Mouse (Mus musculus): ENCODE data around the gene Ephb2.

Ephb2 gene

DNA sequence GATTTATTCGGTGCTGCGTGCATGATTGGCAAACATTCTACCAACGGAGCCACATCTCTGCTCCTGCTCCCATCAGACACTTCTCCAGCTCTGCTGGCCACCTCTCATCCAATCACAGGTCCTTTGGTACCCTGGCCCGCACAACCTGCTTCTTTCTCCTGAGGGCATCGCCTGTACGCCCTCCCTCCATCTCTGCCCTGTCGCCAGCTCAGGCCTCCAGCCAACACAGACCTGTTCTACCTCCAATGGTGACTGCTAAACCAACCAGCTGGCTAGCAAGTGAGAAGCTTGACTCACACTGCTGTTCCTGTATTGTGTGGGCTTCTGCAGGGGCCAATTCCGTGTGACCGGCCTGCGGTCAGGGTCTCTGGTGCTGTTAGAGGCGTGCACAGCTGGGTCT lies 134.6 kb downstream of the Ephb2 start:
- DNase-seq (ENCODE audit: low spot score) = no peak

DNA sequence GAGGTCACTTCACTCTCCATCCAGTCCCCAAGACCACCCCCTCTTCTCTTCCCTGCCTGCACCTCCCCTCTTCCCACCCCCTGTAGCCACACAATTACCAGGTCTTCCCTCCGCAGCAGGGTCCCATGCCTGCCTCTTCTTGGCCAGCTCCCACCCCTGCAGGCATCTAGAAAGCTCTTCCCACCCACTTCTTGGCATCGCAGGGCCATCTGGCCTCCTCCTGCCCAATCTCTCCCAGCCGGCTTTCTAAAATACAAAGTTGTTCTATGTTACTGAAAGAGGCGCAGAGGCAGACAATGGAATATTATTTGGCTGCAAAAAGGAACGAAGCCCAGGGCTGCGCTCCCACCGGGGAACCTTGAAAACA lies 136.7 kb downstream of the Ephb2 start:
- no peak for DNase-seq (ENCODE audit: low spot score)

DNA sequence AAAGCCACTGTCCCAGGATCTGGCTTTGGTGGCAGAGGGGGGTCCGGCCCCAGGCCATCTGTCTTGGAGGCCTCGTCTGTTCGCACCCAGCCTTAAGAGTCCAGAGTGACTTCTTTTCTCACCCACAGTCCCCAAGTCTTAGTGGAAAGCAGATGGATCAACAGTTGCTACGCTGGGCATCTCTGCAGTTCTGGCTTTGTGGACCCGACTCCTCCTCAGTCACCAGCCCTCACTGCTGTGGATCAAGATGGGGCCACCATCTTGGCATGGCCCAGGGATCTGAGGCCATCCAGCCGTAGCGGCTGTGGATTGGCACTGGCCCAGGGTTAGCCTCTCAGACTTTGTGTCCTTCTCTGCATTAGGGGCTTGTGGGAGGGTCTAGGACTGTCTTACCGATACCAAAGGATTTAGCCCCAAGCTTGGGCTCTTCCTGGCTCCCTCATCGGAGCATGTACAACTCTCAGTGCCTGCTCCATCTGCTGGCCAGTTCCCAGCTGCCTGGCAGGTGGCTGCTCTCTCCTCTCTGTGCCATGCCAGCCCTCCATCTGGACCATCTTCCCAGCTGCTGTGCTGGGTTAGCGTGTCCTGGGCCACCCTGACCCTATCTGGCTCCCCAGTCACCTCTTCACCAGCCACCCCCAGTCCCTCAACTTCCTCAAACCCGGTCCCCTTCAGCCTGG lies 137.2 kb downstream of the Ephb2 start:
- no peak for DNase-seq (ENCODE audit: low spot score)

DNA sequence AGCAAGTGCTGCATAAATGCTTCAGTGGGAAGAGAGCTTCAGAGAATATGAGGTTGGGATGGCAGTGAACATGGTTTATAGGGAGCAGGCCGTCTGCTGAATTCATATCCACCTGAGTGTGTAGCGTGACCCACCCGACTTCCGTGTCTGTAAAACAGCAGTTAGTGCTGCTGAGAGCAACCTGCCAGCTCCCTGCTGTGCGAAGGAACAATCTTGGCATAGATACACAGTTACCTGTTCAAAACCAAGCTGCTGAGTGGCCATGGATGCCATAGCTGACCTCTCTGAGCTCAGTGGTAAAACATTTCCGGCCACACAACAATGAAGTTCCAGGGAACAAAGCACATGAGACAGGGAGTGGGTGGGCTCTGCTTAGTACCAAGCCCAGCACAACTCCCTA lies 138.5 kb downstream of the Ephb2 start:
- DNase-seq (ENCODE audit: low spot score) = no peak

DNA sequence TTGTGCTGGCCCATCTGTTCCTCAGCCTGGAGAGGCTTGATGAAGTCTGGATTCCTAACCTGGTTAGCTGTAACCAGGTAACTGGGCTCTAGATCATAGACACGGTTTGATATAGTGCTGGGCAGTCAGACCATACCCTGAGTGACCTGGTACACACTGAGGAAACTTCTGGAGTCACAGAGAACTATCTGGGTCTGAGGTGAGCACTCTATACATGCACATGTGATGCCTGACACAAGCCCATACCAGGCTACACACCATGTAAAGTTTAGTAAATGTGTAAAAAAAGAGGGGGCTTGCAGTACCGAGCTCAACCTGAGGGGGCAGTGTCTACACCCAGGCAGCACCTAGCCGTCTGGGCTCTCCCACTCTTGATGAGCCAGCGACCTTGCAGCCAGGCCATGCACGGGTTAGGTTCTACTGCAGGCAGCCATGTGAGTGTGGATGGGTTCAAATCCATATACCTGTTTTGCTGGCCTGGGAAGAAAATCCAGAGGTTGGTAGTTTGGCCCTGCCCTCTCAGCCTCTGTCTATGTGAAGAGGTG lies 139.3 kb downstream of the Ephb2 start:
- DNase-seq (ENCODE audit: low spot score) = peak; percentile 79

DNA sequence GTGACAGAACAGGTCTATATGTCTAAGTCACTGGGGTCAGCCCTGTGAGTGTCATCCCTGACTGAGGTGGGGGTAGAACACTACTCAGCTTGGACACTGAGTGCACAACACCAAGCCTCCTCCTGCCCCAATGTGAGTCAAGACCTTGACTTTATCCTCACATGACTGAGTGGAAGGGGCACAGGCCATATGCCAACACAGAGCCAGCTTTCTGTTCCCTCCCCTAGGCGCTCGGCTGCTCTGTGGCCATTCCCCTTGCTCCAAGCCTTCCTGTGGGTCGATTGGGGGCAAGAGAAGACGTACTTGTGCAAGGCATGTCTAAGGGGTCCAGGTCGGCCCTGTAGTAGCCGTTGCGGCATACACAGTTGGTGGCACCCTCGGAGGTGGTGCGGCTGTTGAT lies 140.1 kb downstream of the Ephb2 start:
- no peak for DNase-seq (ENCODE audit: low spot score)

DNA sequence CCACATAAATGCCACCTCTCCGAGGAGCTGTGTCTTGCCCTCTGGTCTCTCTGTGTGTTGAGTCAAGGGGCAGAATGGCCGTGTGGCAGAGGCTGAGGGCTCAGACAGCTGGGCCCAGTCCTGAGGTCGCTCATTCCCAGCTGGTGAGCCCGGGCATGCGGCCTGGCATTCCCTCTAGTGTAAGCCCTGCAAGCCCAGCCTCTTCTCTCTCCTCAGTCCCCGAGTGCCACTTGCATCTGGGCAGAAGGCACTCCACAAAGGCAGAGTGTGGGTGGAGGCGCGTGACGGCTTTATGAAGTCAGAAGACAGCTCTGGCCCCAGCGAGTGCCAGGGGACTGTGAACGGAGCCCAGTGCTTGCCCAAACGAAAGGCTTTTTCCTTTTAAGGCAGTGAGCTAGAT lies 145.8 kb downstream of the Ephb2 start:
- no peak for DNase-seq (ENCODE audit: low spot score)

DNA sequence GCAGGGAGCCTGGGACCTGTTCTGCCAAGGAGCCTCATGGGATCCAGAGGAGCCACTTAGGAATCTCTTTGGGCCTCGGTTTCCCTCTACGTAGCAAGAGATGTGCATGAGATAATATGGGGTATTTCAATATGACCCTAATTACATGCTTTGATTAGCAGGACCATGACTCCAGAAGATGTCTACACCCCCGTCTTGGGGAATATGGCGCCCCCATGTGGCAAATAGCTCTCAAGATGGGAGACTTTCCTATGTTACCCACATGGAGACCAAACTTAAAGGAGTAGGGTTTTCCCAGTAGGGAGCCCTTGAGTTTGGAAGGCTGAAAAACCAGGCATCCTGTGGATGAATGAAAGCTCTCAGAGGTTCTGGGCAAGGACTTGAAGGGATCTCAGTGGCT lies 147.7 kb downstream of the Ephb2 start:
- no peak for DNase-seq (ENCODE audit: low spot score)

DNA sequence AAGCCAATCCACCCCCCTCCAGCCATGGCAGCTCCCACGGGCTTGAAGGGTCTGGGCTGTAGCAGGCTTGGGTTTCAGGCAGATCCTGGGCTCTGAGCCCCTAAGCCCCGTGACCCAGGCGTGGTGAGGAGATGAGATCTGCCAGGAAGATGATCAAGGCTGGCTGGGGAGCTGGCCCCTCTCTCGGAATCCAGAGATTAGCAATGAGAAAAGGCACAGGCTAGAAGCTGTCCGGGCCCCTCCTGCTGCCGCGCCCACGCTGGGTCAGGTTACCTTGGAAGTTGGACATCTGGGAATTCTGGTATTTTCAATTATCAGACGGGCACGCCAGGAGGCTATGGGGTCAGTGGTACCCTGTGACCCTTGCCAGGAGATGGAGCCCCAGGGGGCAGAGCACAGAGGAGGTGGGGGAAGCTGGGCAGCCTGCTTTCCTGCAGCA lies 150.3 kb downstream of the Ephb2 start:
- peak; percentile 75 for DNase-seq (ENCODE audit: low spot score)

DNA sequence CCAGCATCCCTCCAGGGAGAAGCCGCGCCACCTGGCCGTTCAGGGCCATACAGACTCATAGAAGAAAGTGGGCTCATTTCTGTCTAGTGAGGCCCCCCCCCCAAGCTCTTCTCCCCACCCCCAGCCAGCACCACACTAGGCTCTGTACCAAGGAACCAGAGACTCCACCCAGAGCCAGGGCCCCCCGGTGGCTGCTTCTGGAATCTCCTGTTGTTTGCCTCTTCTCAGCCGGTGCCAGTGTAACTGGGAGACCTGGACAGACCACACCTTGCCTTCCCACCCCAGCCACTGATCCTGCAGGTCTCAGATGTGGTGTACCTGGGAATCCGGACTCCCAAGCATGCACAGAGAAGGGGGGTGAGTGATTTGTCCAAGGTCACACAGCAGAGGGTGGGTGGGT lies 151.3 kb downstream of the Ephb2 start:
- DNase-seq (ENCODE audit: low spot score) = no peak

DNA sequence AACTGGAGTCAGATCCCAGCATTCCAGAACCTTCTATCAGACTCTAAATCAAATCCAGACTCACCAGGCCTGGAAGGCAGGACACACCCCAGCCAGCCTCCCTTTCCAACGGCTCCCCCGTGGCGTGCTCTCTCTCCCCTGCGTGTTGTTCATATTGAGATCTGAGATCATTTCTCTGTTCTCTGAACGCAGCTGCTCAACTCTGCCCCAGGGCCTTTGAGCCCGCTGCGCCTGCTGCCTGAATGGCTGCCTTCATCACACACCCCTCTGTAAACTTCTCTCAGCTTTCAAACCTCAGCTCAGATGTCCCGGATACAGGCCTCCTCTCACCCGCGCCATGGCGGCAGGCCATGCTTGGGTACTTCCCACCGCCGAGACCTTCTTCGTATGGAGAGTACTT lies 155.1 kb downstream of the Ephb2 start:
- no peak for DNase-seq (ENCODE audit: low spot score)

DNA sequence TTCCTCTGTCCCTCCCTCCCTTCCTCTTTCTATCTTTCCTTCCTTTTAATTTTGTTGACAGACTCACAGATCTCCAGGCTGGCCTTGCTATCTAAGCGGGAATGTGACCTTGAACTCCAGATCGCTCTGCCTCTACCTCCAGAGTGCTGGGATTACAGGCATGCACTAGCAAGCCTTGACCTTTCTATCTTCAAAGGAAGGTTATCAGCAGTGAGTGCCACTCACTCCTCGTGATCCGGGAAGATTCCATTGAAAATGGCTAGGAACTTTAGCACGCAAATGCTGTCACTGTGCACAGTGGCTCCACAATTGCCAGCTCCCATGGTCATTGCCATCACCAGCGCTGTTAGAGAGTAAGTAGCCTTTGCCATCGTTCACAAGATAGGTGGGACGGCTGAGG lies 156.6 kb downstream of the Ephb2 start:
- DNase-seq (ENCODE audit: low spot score) = no peak

DNA sequence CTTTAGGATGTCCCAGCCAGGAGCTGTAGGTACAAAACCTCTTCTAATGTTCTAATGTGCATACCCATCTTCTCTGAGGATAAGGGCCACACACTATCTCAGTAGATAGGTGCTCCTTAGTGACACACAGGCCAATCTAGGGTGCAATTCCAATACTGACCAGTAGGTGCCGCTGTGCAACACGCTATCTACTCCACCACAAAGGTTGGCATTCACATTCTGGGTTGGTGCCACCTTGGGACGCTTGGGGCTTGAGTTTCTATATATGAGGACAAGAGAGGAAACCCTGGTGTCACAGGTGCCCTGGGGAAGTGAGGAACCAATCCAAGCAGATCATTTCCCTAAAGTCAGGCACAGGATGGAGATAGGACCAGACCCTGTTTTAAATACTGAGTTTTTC lies 157.3 kb downstream of the Ephb2 start:
- DNase-seq (ENCODE audit: low spot score) = peak; percentile 93

DNA sequence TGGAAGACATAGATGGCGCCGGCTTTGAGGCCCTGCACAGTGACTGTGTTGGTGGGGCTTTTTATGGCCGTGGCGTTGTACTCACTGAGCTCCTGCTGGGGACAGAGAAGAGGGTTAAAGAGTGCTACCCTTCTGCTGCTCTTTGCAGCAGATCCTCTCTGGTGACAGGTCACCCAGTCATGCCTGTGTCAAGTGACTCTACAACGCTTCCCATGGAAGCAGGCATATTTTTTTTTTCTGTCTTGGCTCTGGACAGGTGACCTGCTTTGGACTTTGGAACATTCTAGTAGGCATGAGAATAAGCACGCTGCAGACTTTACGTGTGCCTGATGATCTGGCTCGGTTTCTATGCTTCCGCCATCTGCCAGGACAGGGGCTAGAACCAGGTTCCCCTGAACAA lies 160.3 kb downstream of the Ephb2 start:
- DNase-seq (ENCODE audit: low spot score) = no peak

DNA sequence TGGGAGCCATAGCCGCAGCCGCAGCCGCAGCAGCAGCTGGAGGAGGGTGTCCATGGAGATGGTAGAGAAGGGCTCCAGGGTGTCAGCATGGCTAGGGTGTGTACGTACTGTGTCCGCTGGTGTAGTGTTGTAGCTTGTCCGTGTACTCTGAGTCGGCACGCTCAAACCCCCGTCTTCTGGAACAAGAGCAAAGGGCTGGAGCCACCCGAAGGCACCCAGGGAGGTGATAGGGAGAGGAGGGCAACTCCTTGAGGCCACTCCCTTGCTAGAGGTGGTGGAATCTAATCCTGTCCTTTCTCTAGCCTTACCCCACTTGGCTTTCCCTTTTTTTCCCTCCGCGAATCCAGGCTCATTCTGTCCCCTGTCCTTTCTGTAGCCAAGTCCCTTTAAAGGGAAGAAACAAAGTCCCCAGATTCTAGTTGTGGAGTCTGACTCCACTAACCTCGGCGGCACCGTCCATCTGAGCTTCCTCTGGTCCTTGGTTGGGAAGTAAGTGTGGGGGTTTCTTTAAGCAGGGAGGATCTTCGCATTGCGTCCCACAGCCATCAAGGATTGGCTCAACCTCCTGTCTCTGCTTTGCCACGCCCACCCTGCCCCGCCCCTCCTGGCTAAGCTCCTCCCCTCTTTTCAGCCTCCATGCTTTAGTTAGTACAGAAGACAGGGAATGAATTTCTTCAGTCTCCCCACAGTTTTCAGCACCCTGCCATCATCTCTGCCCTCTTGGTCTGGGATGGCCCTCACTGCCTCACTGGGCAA lies 163.3 kb downstream of the Ephb2 start:
- no peak for DNase-seq (ENCODE audit: low spot score)

DNA sequence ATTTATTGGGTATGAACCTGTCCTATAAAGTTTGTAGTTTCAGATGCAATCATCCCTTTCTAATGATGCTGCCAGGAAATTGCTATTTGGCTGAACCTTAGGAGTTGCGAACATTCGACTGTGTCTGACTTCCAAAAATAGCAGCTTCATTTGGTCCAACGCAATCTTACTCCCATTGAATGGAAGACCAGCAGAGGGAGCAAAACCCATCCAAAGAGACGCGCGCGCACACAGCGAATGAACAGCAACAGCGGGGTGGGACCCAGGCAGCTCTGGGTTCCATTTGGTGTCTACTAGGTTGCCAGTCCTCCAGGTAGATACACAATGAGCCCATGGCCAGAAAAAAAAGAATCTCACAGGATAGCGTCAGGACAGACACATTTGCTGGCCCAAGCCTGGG lies 168.0 kb downstream of the Ephb2 start:
- no peak for DNase-seq (ENCODE audit: low spot score)

DNA sequence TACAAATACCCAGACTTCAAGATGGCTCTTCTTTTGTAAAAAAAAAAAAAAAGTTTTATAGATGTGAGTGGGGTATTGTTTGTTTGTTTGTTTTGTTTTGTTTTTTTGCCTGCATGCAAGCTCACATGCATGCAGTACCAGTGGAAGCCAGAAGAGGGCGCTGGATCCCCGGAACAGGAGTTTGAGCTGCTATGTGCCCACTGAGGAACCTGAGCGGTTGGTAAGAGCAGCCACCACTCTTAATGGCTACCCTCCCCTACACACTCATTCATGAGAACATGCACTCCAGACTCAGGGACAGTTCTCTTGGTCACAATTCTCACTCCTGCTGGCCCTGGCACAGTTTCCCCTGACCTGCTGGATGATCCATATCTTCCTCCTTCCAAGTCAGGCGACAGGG lies 169.8 kb downstream of the Ephb2 start:
- no peak for DNase-seq (ENCODE audit: low spot score)

DNA sequence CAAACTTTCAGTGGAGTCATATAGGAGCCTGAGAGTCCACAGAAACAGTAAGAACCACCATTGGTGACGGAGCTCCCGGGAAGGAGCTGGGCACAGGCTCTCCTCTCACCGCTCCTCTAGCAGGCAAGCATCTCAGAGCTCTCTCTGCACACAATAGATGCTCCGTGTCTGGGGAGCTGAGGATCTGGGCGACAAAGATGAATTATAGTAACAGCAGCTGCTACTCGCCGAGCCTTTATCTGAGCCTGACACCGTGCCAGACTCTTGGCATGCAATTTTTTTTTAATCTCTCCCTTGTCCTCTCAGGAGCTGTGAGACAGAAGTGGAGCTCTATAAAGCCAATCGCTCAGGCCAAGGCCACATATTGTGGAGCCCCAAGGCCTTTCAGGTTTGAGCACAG lies 170.7 kb downstream of the Ephb2 start:
- no peak for DNase-seq (ENCODE audit: low spot score)

DNA sequence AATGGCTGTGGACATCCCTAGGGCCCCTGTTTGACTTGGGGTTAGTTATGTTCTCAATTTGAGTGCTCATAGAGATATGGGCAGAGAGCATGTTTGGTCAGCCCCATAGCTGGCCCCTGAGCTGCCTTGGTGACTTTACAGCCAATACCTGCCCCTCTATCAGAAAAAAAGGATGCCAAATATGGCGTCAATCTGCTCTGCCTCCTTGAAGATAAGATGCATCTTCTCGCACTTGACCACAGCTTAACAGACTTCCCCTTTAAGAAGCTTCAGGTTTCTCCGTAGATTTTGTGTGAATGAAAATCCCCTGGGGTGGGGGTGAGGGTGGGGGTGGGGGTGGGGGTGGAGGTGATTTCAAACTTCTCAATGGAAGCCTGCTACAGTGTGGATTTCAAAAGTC lies 177.9 kb downstream of the Ephb2 start:
- DNase-seq (ENCODE audit: low spot score) = no peak

DNA sequence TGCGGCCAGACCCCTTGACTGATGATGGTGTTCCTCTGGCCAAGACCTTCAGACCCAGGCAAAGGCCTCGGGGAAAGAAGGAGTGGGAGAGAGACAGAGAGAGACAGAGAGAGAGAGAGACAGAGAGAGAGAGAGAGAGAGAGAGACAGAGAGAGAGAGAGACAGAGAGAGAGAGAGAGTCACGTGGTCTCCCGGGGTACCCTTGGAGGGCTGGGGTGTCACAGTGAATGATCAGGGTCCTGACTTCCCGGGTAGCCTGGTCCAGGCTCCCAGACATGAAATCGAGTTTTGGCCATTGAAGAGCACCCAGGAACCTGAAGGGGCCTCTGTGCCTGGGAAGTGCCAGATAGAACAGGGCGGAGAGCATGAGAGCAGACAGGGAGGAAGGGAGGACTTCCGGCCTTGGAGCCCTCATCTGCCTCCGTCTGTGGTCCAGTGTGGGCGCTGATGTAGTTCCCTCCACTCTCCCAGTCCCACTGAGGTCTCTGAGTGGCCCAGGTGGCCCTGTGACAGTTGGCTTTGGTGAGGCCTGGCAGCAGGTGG lies 182.0 kb downstream of the Ephb2 start:
- DNase-seq (ENCODE audit: low spot score) = no peak

DNA sequence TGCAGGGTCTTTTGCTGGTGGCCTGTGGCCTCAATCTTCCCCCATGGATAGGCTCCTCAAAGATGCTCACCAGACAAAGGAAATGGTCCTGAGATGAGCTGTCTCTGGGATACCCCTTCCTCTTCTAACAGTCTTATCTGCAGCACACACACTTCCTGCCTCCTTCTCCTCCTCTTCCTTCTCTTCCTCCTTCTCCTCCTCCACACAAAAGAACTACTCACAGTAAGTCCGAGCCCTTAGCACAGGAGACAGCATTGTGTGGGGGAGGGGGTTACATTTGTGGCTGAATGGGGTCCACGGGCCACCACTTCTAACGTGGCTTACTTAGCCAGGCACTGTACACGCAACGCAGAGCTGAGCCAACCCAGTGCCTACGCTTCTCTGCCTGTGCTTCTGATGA lies 182.8 kb downstream of the Ephb2 start:
- DNase-seq (ENCODE audit: low spot score) = no peak

DNA sequence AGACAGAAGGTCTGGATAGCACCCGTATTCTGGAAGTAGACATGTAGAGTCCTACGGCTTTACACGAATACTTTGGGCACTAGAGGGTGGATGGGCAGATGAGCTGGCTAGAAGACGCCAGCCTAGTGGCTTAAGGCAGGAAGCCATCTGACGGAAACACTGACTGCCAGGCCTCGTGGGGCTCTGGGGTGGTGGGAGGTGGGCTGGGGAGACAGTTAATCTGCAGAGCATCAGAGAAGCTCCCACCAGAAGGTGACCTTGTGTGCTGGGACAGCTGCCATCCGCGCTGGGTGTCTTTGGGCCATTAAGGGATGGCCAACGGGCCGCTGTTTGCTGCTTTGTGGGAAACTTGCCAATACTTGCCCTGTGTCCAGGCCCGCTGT lies 183.3 kb downstream of the Ephb2 start:
- no peak for DNase-seq (ENCODE audit: low spot score)

DNA sequence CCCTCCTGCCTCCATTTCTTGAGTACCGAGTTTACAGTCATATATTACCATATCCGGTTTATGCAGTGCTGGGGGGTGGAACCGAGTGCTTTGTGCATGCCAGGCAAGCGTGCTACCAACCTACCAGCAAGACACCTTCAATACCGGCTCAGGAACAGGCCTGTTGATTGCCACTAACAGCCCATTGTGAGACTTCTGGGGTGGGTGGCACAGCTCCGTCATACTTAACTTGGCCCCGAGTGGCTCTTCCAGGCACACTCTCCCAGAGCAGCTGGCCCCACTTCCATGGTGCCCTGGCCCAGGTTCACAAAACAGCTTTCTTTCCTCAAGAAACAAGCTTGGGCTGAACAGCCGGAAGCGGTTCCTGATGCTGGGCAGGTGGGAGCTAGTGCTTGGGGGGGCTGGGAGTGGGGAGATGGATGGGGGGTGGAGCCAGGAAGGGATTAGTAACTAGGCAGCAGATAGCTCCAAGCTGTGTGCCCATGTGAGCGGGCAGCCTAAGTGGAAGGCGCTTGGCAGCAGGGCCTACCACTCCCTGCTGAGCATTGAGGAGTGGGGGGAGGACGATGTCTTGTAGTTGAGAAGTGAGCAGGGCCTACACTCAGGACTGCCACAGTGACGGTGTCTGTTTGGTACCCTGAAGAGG lies 183.8 kb downstream of the Ephb2 start:
- no peak for DNase-seq (ENCODE audit: low spot score)

All from embryo, embryonic 10 days (tissue).